Mouse (Mus musculus) kidney, postnatal 0 days (tissue): ENCODE results near the gene B4gat1. TPM values are rescaled to one million over a fixed set of nuclear protein-coding genes. Genes with fewer than 3 reads are reported as not detected.

Experiments used
- ATAC-seq: fragments of 200-750 bp; cut with Nextera tagmentation; replicated peaks from 2 replicates; pipeline ENCODE4 v1.8.0; 2017; ENCODE audit warnings: low read depth, moderate number of reproducible peaks, moderate TSS enrichment, moderate library complexity; ENCODE audit not compliant: low FRiP score
- DNase-seq: peaks from one replicate; pipeline ENCODE4 v3.0.0-alpha.2; 2016; ENCODE audit warnings: low spot score
- H3K27ac ChIP-seq: fragments of 300-500 bp; sonication (generic); 2 replicates; pipeline ENCODE4 v1.5.1; 2014; ENCODE audit warnings: mild to moderate bottlenecking
- H3K27me3 ChIP-seq: fragments of 300-500 bp; sonication (generic); 2 replicates; pipeline ENCODE4 v1.6.1; 2014; ENCODE audit warnings: low read length, mixed read lengths; ENCODE audit not compliant: insufficient read depth
- H3K36me3 ChIP-seq: fragments of 300-500 bp; sonication (generic); 2 replicates; pipeline ENCODE4 v1.6.1; 2014; ENCODE audit warnings: low read length, mixed read lengths; ENCODE audit not compliant: insufficient read depth
- H3K4me1 ChIP-seq: fragments of 300-500 bp; sonication (generic); replicated peaks from 2 replicates; pipeline ENCODE4 v1.6.1; 2014; ENCODE audit warnings: antibody characterized with exemption, low read length, mixed read lengths; ENCODE audit not compliant: insufficient read depth
- H3K4me2 ChIP-seq: fragments of 300-500 bp; sonication (generic); 2 replicates; pipeline ENCODE4 v1.6.1; 2014; ENCODE audit warnings: mild to moderate bottlenecking, low read length, moderate library complexity, mixed read lengths
- H3K4me3 ChIP-seq: fragments of 300-500 bp; sonication (generic); replicated peaks from 2 replicates; pipeline ENCODE4 v1.5.1; 2014; ENCODE audit warnings: low read depth, low read length
- H3K9ac ChIP-seq: fragments of 300-500 bp; sonication (generic); 2 replicates; pipeline ENCODE4 v1.6.1; 2014; ENCODE audit warnings: low read depth, low read length
- H3K9me3 ChIP-seq: fragments of 300-500 bp; sonication (generic); replicated peaks from 2 replicates; pipeline ENCODE4 v1.6.1; 2016; ENCODE audit warnings: low read length, inconsistent platforms, mixed read lengths
- CTCF ChIP-seq: IDR thresholded peaks from 2 replicates; pipeline ENCODE4 v1.5.1; 2016; ENCODE audit warnings: antibody characterized with exemption, low read depth, mild to moderate bottlenecking, moderate library complexity
- WGBS: fragments of 180-500 bp; shearing (Covaris S2); extraction: QIAGEN DNeasy Blood & Tissue Kit; methylation state at CpG from one replicate; pipeline ENCODE4 v1.1.7; 2014; 5-methylcytosine and 5-hydroxymethylcytosine counted together
- polyA plus RNA-seq: library from polyadenylated mRNA; unstranded; fragments of >200 nt; fragmentation: Nextera tagmentation; extraction: Ambion mirVana; gene quantifications from 2 replicates; pipeline ENCODE4 v1.2.1, GENCODE M21; 2015

Gene B4gat1
- polyA plus RNA-seq, 1 experiment from 2014 or later = 57.1 TPM

- WGBS = 34% methylated on average over 5 of the region's 5 CpGs
- no peak for DNase-seq
- no peak overlapping the region for H3K4me2 ChIP-seq
- H3K36me3 ChIP-seq = no peaks in the 10 kb centered on the region
- no peak for ATAC-seq
- H3K27ac ChIP-seq = no peak overlapping the region
- no peaks in the 10 kb centered on the region for H3K27me3 ChIP-seq
- no peak overlapping the region for H3K4me3 ChIP-seq
- H3K9me3 ChIP-seq = no peaks in the 10 kb centered on the region
- no peak overlapping the region for H3K9ac ChIP-seq
- TF ChIP-seq CTCF = no peak
- H3K4me1 ChIP-seq = peaks cover 7% of the 10 kb centered on the region
Observed at GRCm38 (mm10) chr19:5073518-5073917, 34.9 kb downstream of the B4gat1 start.

- no peaks in the 10 kb centered on the region for H3K36me3 ChIP-seq
- peak; percentile 31 for TF ChIP-seq CTCF
- DNase-seq (no peak), ATAC-seq (no peak)
- no peak overlapping the region for H3K4me2 ChIP-seq
- no peaks in the 10 kb centered on the region for H3K4me1 ChIP-seq
- no peak overlapping the region for H3K9ac ChIP-seq
- 82% methylated on average over 1 of the region's 1 CpGs for WGBS
- H3K27ac ChIP-seq = no peak overlapping the region
- H3K4me3 ChIP-seq = no peak overlapping the region
- H3K27me3 ChIP-seq = peaks cover 16% of the 10 kb centered on the region; the same call in 1 of the 2 replicates
- no peaks in the 10 kb centered on the region for H3K9me3 ChIP-seq
Observed at GRCm38 (mm10) chr19:5079279-5079678, 40.7 kb downstream of the B4gat1 start.

- ATAC-seq (no peak), DNase-seq (no peak)
- no peak overlapping the region for H3K27ac ChIP-seq
- peaks cover 31% of the 10 kb centered on the region; the same call in 1 of the 2 replicates for H3K27me3 ChIP-seq
- H3K4me2 ChIP-seq = no peak overlapping the region
- no peak for TF ChIP-seq CTCF
- H3K4me1 ChIP-seq = peaks cover 4% of the 10 kb centered on the region; the same call in 1 of the 2 replicates
- H3K9me3 ChIP-seq = no peaks in the 10 kb centered on the region
- no peak overlapping the region for H3K9ac ChIP-seq
- H3K4me3 ChIP-seq = no peak overlapping the region
- WGBS = 68% methylated on average over 18 of the region's 18 CpGs
- no peaks in the 10 kb centered on the region for H3K36me3 ChIP-seq
Observed at GRCm38 (mm10) chr19:5082005-5082404, 43.4 kb downstream of the B4gat1 start.

- no peak for DNase-seq
- Histone ChIP-seq H3K9me3 (no peaks in the 10 kb centered on the region), H3K4me3 (no peak overlapping the region), H3K4me2 (no peak overlapping the region), H3K4me1 (peaks cover 4% of the 10 kb centered on the region; the same call in 1 of the 2 replicates), H3K36me3 (no peaks in the 10 kb centered on the region), H3K27ac (no peak overlapping the region), H3K27me3 (peaks cover 31% of the 10 kb centered on the region; the same call in 1 of the 2 replicates), H3K9ac (no peak overlapping the region)
- ATAC-seq = 0 out of 2 replicates have a peak, but pooled peaks have one; percentile 8
- no peak for TF ChIP-seq CTCF
- WGBS = 66% methylated on average over 24 of the region's 24 CpGs
Observed at GRCm38 (mm10) chr19:5082596-5082995, 44.0 kb downstream of the B4gat1 start.

- no peaks in the 10 kb centered on the region for H3K9me3 ChIP-seq
- H3K4me3 ChIP-seq = no peak overlapping the region
- ATAC-seq = no peak
- H3K36me3 ChIP-seq = no peaks in the 10 kb centered on the region
- no peak overlapping the region for H3K27ac ChIP-seq
- H3K4me2 ChIP-seq = no peak overlapping the region
- WGBS = 77% methylated on average over 3 of the region's 3 CpGs
- peaks cover 4% of the 10 kb centered on the region; the same call in 1 of the 2 replicates for H3K4me1 ChIP-seq
- no peak for DNase-seq
- no peak for TF ChIP-seq CTCF
- H3K27me3 ChIP-seq = peaks cover 31% of the 10 kb centered on the region; the same call in 1 of the 2 replicates
- H3K9ac ChIP-seq = no peak overlapping the region
Observed at GRCm38 (mm10) chr19:5083961-5084833, 45.6 kb downstream of the B4gat1 start.

GRCm38 (mm10) chr19:5084834-5085144 is 46.2 kb downstream of the B4gat1 start:
- Histone ChIP-seq H3K27ac (no peak overlapping the region), H3K4me3 (peak overlapping the region; percentile 41), H3K27me3 (peaks cover 31% of the 10 kb centered on the region; the same call in 1 of the 2 replicates), H3K9me3 (no peaks in the 10 kb centered on the region), H3K36me3 (no peaks in the 10 kb centered on the region), H3K4me2 (peak overlapping the region; percentile 84), H3K4me1 (peaks cover 4% of the 10 kb centered on the region; the same call in 1 of the 2 replicates), H3K9ac (no peak overlapping the region)
- no peak for TF ChIP-seq CTCF
- ATAC-seq (no peak), DNase-seq (no peak)
- 2% methylated on average over 15 of the region's 15 CpGs for WGBS
